Mouse (Mus musculus) MEL (cell line): ENCODE data around the gene Fkrp. TPM values are rescaled to one million over a fixed set of nuclear protein-coding genes. Genes with fewer than 3 reads are reported as not detected.

Source experiments
- DNase-seq: peaks from one replicate; pipeline ENCODE4 v3.0.0; 2011; ENCODE audit warnings: low read depth, low spot score
- H3K27ac ChIP-seq: 2 replicates; pipeline ENCODE4 v1.5.1; 2012; ENCODE audit warnings: low read depth, mild to moderate bottlenecking, control low read depth, low read length, moderate library complexity; ENCODE audit not compliant: control insufficient read depth
- H3K27me3 ChIP-seq, 2 experiments: fragments of 150-350 bp in 1 of 2; sonication (generic) in 1 of 2; 2 replicates each; pipeline ENCODE4 v1.6.1; 2012; ENCODE audit warnings: low read length in 2 of 2, mild to moderate bottlenecking in 2 of 2, improper control_type of control experiment in 1 of 2, moderate library complexity in 1 of 2; ENCODE audit not compliant: insufficient read depth in 2 of 2, control insufficient read depth in 1 of 2
- H3K36me3 ChIP-seq, 2 experiments: 2 replicates each; pipeline ENCODE4 v1.6.1; 2012 to 2014; ENCODE audit warnings: low read length in 2 of 2, improper control_type of control experiment in 1 of 2, inconsistent platforms in 1 of 2, mild to moderate bottlenecking in 1 of 2; ENCODE audit not compliant: insufficient read depth in 2 of 2, control insufficient read depth in 1 of 2
- H3K4me1 ChIP-seq, 2 experiments: fragments of 150-350 bp in 1 of 2; sonication (generic) in 1 of 2; 2 replicates each; pipeline ENCODE4 v1.6.1; 2012; ENCODE audit warnings: low read length in 2 of 2, improper control_type of control experiment in 1 of 2, mild to moderate bottlenecking in 1 of 2; ENCODE audit not compliant: insufficient read depth in 2 of 2, control insufficient read depth in 1 of 2
- H3K4me3 ChIP-seq, 2 experiments: fragments of 150-350 bp in 1 of 2; sonication (generic) in 1 of 2; 2 replicates each; pipeline ENCODE4 v1.5.1; 2012; ENCODE audit warnings: low read depth in 2 of 2, low read length in 2 of 2, mild to moderate bottlenecking in 2 of 2, moderate library complexity in 2 of 2, control low read depth in 1 of 2, improper control_type of control experiment in 1 of 2; ENCODE audit not compliant: control insufficient read depth in 1 of 2, insufficient read depth in 1 of 2
- H3K79me2 ChIP-seq: 2 replicates; pipeline ENCODE4 v1.6.1; 2012; ENCODE audit warnings: mild to moderate bottlenecking, low read length, moderate library complexity; ENCODE audit not compliant: control insufficient read depth, poor library complexity, insufficient read depth
- H3K9ac ChIP-seq: 2 replicates; pipeline ENCODE4 v1.6.1; 2012; ENCODE audit warnings: low read depth, mild to moderate bottlenecking, control low read depth, low read length, moderate library complexity; ENCODE audit not compliant: control insufficient read depth, poor library complexity, severe bottlenecking
- H3K9me3 ChIP-seq: fragments of 150-350 bp; sonication (generic); replicated peaks from 2 replicates; pipeline ENCODE4 v1.6.1; 2012; ENCODE audit warnings: mild to moderate bottlenecking, low read length, improper control_type of control experiment, moderate library complexity; ENCODE audit not compliant: insufficient read depth
- CHD1 ChIP-seq: IDR thresholded peaks from 2 replicates; pipeline ENCODE4 v1.6.1; 2012; ENCODE audit warnings: low read depth, mild to moderate bottlenecking, inconsistent platforms, low read length, improper control_type of control experiment
- CTCF ChIP-seq, 3 experiments: IDR thresholded peaks in 2 of 3; conservative IDR thresholded peaks in 1 of 3; 2 replicates each; pipeline ENCODE4 v1.5.1; 2011 to 2012; ENCODE audit warnings: low read length in 3 of 3, low read depth in 2 of 3, mild to moderate bottlenecking in 2 of 3, improper control_type of control experiment in 1 of 3, inconsistent platforms in 1 of 3, mixed read lengths in 1 of 3, moderate library complexity in 1 of 3; ENCODE audit not compliant: control insufficient read depth in 1 of 3, insufficient read depth in 1 of 3, poor library complexity in 1 of 3, severe bottlenecking in 1 of 3
- ELF1 ChIP-seq: IDR thresholded peaks from 2 replicates; pipeline ENCODE4 v1.6.1; 2014; ENCODE audit warnings: low read depth, mild to moderate bottlenecking, inconsistent platforms, low read length, improper control_type of control experiment, moderate library complexity
- EP300 ChIP-seq, 2 experiments: IDR thresholded peaks; 2 replicates each; pipeline ENCODE4 v1.6.1; 2011; ENCODE audit warnings: improper control_type of control experiment in 2 of 2, low read length in 2 of 2, low read depth in 1 of 2, mild to moderate bottlenecking in 1 of 2
- HCFC1 ChIP-seq: IDR thresholded peaks from 2 replicates; pipeline ENCODE4 v1.6.1; 2012; ENCODE audit warnings: low read depth, mild to moderate bottlenecking, inconsistent platforms, low read length, improper control_type of control experiment, moderate library complexity
- JUND ChIP-seq: IDR thresholded peaks from 2 replicates; pipeline ENCODE4 v1.6.1; 2011; ENCODE audit warnings: low read depth, mild to moderate bottlenecking, improper control_type of control experiment, low read length
- KAT2A ChIP-seq: conservative IDR thresholded peaks from 2 replicates; pipeline ENCODE4 v1.6.1; 2012; ENCODE audit warnings: low read depth, low read length, improper control_type of control experiment, inconsistent platforms
- MAZ ChIP-seq: IDR thresholded peaks from 2 replicates; pipeline ENCODE4 v1.6.1; 2012; ENCODE audit warnings: low read depth, mild to moderate bottlenecking, inconsistent platforms, low read length, improper control_type of control experiment
- MEF2A ChIP-seq: IDR thresholded peaks from 2 replicates; pipeline ENCODE4 v1.6.1; 2014; ENCODE audit warnings: low read depth, mild to moderate bottlenecking, inconsistent platforms, low read length, improper control_type of control experiment; ENCODE audit not compliant: poor library complexity, insufficient replicate concordance, severe bottlenecking; ENCODE audit errors: extremely low read depth
- POLR2AphosphoS2 ChIP-seq: IDR thresholded peaks from 2 replicates; pipeline ENCODE4 v1.6.1; 2011; ENCODE audit warnings: low read length, improper control_type of control experiment
- RAD21 ChIP-seq: IDR thresholded peaks from 2 replicates; pipeline ENCODE4 v1.6.1; 2011; ENCODE audit warnings: mild to moderate bottlenecking, low read depth, low read length, improper control_type of control experiment
- SIN3A ChIP-seq: IDR thresholded peaks from 2 replicates; pipeline ENCODE4 v1.6.1; 2012; ENCODE audit warnings: low read length, improper control_type of control experiment, inconsistent platforms
- TAL1 ChIP-seq: IDR thresholded peaks from 2 replicates; pipeline ENCODE4 v1.6.1; 2012; ENCODE audit warnings: mild to moderate bottlenecking, inconsistent platforms, low read length, moderate library complexity, mixed read lengths
- TCF12 ChIP-seq: IDR thresholded peaks from 2 replicates; pipeline ENCODE4 v1.6.1; 2014; ENCODE audit warnings: low read depth, mild to moderate bottlenecking, inconsistent platforms, low read length, improper control_type of control experiment, moderate library complexity
- UBTF ChIP-seq: IDR thresholded peaks from 2 replicates; pipeline ENCODE4 v1.6.1; 2012; ENCODE audit warnings: low read depth, mild to moderate bottlenecking, inconsistent platforms, low read length, improper control_type of control experiment, moderate library complexity, borderline replicate concordance; ENCODE audit not compliant: insufficient read depth
- USF1 ChIP-seq: IDR thresholded peaks from 2 replicates; pipeline ENCODE4 v1.6.1; 2014; ENCODE audit warnings: low read depth, mild to moderate bottlenecking, inconsistent platforms, low read length, improper control_type of control experiment, moderate library complexity
- USF2 ChIP-seq, 2 experiments: IDR thresholded peaks; 2 replicates each; pipeline ENCODE4 v1.6.1; 2011 to 2012; ENCODE audit warnings: improper control_type of control experiment in 2 of 2, low read length in 2 of 2, borderline replicate concordance in 1 of 2, inconsistent platforms in 1 of 2, low read depth in 1 of 2, mild to moderate bottlenecking in 1 of 2; ENCODE audit not compliant: insufficient read depth in 1 of 2
- ZKSCAN1 ChIP-seq: IDR thresholded peaks from 2 replicates; pipeline ENCODE4 v1.6.1; 2012; ENCODE audit warnings: low read depth, mild to moderate bottlenecking, inconsistent platforms, low read length, improper control_type of control experiment, moderate library complexity
- ZMIZ1 ChIP-seq: IDR thresholded peaks from 2 replicates; pipeline ENCODE4 v1.6.1; 2012; ENCODE audit warnings: low read depth, mild to moderate bottlenecking, inconsistent platforms, low read length, improper control_type of control experiment, moderate library complexity
- polyA plus RNA-seq, 2 experiments: library from polyadenylated mRNA; stranded (reverse) in 1 of 2; unstranded in 1 of 2; fragments of >175 nt in 1 of 2; fragments of >200 nt in 1 of 2; gene quantifications; 2 replicates each; pipeline versions ENCODE4 v1.2.1 to v1.2.4; 2012; ENCODE audit warnings: low replicate concordance in 2 of 2, low read depth in 1 of 2; ENCODE audit not compliant: insufficient read length in 2 of 2, insufficient read depth in 1 of 2, missing spikeins in 1 of 2
- total RNA-seq: library from RNA; depleted of rRNA; stranded (reverse); fragments of 300-350 nt; gene quantifications from 2 replicates; pipeline ENCODE4 v1.2.3, GENCODE M21; 2012

The Fkrp gene
- total and polyA plus RNA-seq, 3 experiments: 15.9 to 19.2 TPM; not detected in 1

GRCm38 (mm10) chr7:16837916-16838803 lies 21.6 kb upstream of the Fkrp start (continued):
- no peak for TF ChIP-seq ZKSCAN1
- TF ChIP-seq, all 39 proteins: peak for 0

DNA sequence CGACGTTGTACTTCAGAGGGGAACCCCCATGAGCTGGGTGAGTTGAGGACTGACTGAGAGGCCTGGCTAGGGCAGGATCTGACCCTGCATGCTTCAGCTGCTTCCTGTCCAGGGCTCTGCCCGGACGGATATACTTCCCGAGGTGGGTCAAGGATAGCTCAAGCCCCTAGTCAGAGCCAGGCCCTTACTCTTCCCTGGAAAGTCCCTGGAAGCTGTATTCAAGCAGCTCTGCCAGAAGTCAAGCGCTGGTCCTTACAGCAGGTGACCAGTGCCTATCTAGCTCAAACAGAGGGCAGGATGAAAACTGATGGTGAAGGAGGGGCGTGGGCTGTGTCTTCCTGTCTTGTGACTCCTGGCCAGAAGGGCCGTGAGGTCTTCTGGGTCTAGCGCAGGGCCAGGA lies 13.9 kb upstream of the Fkrp start:
- Histone ChIP-seq H3K27ac (no peak overlapping the region), H3K36me3 (peaks cover 0 to 10% of the 10 kb centered on the region in 2 experiments; a peak in 2 of 4 replicates), H3K4me1 (no peaks in the 10 kb centered on the region)

GRCm38 (mm10) chr7:16827274-16827673 lies 10.7 kb upstream of the Fkrp start:
- no peaks in the 10 kb centered on the region for H3K4me1 ChIP-seq
- H3K27me3 ChIP-seq: no peaks in the 10 kb centered on the region
- H3K27ac ChIP-seq: no peak overlapping the region
- no peak for DNase-seq
- H3K4me3 ChIP-seq: no peak overlapping the region
- H3K36me3 ChIP-seq: peaks cover 0 to 12% of the 10 kb centered on the region in 2 experiments; a peak in 2 of 4 replicates
- no peak for TF ChIP-seq RAD21
- no peak for TF ChIP-seq CHD1
- no peak for TF ChIP-seq HCFC1
- H3K9me3 ChIP-seq: no peaks in the 10 kb centered on the region
- H3K9ac ChIP-seq: no peak overlapping the region
- H3K79me2 ChIP-seq: peaks cover 3% of the 10 kb centered on the region; the same call in 1 of the 2 replicates

More for the DNA sequence above, 13.9 kb upstream of the Fkrp start:
- H3K27me3 ChIP-seq: no peaks in the 10 kb centered on the region
- H3K9ac ChIP-seq: no peak overlapping the region
- DNase-seq: no peak
- H3K4me3 ChIP-seq: no peak overlapping the region
- H3K9me3 ChIP-seq: no peaks in the 10 kb centered on the region
- H3K79me2 ChIP-seq: no peaks in the 10 kb centered on the region
- no peak for TF ChIP-seq JUND
- no peak for TF ChIP-seq CTCF (IDR thresholded peaks at IDR 0.05 in 2 of 3, conservative IDR thresholded peaks at IDR 0.05 in 1 of 3; ENCODE audit: control insufficient read depth in 1 of 3, insufficient read depth in 1 of 3, low read depth in 2 of 3, low read length in 3 of 3, poor library complexity in 1 of 3, severe bottlenecking in 1 of 3)
- no peak for TF ChIP-seq USF2 (IDR thresholded peaks at IDR 0.05; ENCODE audit: borderline replicate concordance in 1 of 2, insufficient read depth in 1 of 2, low read depth in 1 of 2, low read length in 2 of 2)
- no peak for TF ChIP-seq TAL1
- no peak for TF ChIP-seq SIN3A
- TF ChIP-seq UBTF: no peak
- no peak for TF ChIP-seq RAD21
- TF ChIP-seq MAZ: no peak
- no peak for TF ChIP-seq ZMIZ1
- TF ChIP-seq TCF12: no peak
- TF ChIP-seq EP300 (IDR thresholded peaks at IDR 0.05; ENCODE audit: low read depth in 1 of 2, low read length in 2 of 2): no peak
- TF ChIP-seq POLR2AphosphoS2: no peak
- TF ChIP-seq CHD1: no peak
- no peak for TF ChIP-seq MEF2A
- no peak for TF ChIP-seq ELF1
- no peak for TF ChIP-seq KAT2A
- no peak for TF ChIP-seq ZKSCAN1
- no peak for TF ChIP-seq USF1
